Mouse (Mus musculus) stomach, postnatal 0 days (tissue): ENCODE results near the gene Drc1.

ENCODE experiments used
- CTCF ChIP-seq: IDR thresholded peaks from 2 replicates; pipeline ENCODE4 v1.5.1; 2016; ENCODE audit warnings: antibody characterized with exemption, low read depth, mild to moderate bottlenecking, moderate library complexity
- EP300 ChIP-seq: optimal IDR thresholded peaks from 2 replicates; pipeline ENCODE3; 2016; ENCODE audit warnings: antibody characterized with exemption

- TF ChIP-seq EP300 (no peak), CTCF (peak; percentile 91)
Observed at GRCm38 (mm10) chr5:30391473-30391872, 110.3 kb downstream of the Drc1 start.
